ENCODE assay signal across 8 mouse cellular contexts in genomic region chr12:83689087-83689432, GRCm38 (mm10). TPM values are rescaled to one million over a fixed set of nuclear protein-coding genes. Genes with fewer than 3 reads are reported as not detected.
DNase-seq lines count a peak whose midpoint lies in the region; ATAC-seq lines count a peak whose summit lies in the region.

No protein-coding gene starts in this region.

- no peaks in the 10 kb centered on the region for H3K36me3 ChIP-seq in lung, embryonic 16.5 days (ENCODE audit: control insufficient read depth, insufficient read depth, low read length)
- H3K36me3 ChIP-seq in embryonic facial prominence, embryonic 13.5 days = peaks cover 7% of the 10 kb centered on the region; the same call in 1 of the 2 replicates
- no peaks in the 10 kb centered on the region for H3K36me3 ChIP-seq in intestine, embryonic 16.5 days (ENCODE audit: control insufficient read depth, insufficient read depth, low read length)
- peaks cover 8% of the 10 kb centered on the region for H3K36me3 ChIP-seq in neural tube, embryonic 12.5 days

- H3K4me1 ChIP-seq in lung, embryonic 16.5 days (replicated peaks; ENCODE audit: control insufficient read depth, insufficient read depth, low read length) = peaks cover 8% of the 10 kb centered on the region
- peaks cover 20% of the 10 kb centered on the region for H3K4me1 ChIP-seq in embryonic facial prominence, embryonic 13.5 days
- H3K4me1 ChIP-seq in intestine, embryonic 16.5 days (ENCODE audit: control insufficient read depth, insufficient read depth, low read length) = peaks cover 36% of the 10 kb centered on the region
- peaks cover 14% of the 10 kb centered on the region for H3K4me1 ChIP-seq in neural tube, embryonic 12.5 days

- DNase-seq in lung, postnatal 14 days = no peak
- DNase-seq in adrenal gland, adult (ENCODE audit: inconsistent age in 2 of 2, low spot score in 1 of 2) = no peak
- no peak for DNase-seq in right cerebral cortex, postnatal 14 days
- DNase-seq in layer of hippocampus, adult 9-10 months (ENCODE audit: low spot score) = no peak

- H3K4me3 ChIP-seq in lung, embryonic 16.5 days (ENCODE audit: low read length) = peak overlapping the region; percentile 96
- peak overlapping the region; percentile 91 for H3K4me3 ChIP-seq in embryonic facial prominence, embryonic 13.5 days
- peak overlapping the region; percentile 89 for H3K4me3 ChIP-seq in intestine, embryonic 16.5 days (ENCODE audit: low read length)
- H3K4me3 ChIP-seq in neural tube, embryonic 12.5 days = peak overlapping the region; percentile 90

- no peaks in the 10 kb centered on the region for H3K9me3 ChIP-seq in lung, embryonic 16.5 days (ENCODE audit: control insufficient read depth, low read length)
- no peaks in the 10 kb centered on the region for H3K9me3 ChIP-seq in embryonic facial prominence, embryonic 13.5 days
- H3K9me3 ChIP-seq in intestine, embryonic 16.5 days (ENCODE audit: control insufficient read depth, low read length) = no peaks in the 10 kb centered on the region
- H3K9me3 ChIP-seq in neural tube, embryonic 12.5 days = no peaks in the 10 kb centered on the region

- H3K4me2 ChIP-seq in lung, embryonic 16.5 days (ENCODE audit: low read depth, low read length) = peak overlapping the region; percentile 71
- H3K4me2 ChIP-seq in embryonic facial prominence, embryonic 13.5 days = peak overlapping the region; percentile 84
- peak overlapping the region; percentile 62 for H3K4me2 ChIP-seq in intestine, embryonic 16.5 days (ENCODE audit: low read depth, low read length)
- H3K4me2 ChIP-seq in neural tube, embryonic 12.5 days (replicated peaks) = peak overlapping the region; percentile 64

- peak overlapping the region; percentile 93 for H3K9ac ChIP-seq in lung, embryonic 16.5 days (ENCODE audit: low read length)
- H3K9ac ChIP-seq in embryonic facial prominence, embryonic 13.5 days = peak overlapping the region; percentile 91
- peak overlapping the region; percentile 93 for H3K9ac ChIP-seq in intestine, embryonic 16.5 days (ENCODE audit: low read depth, low read length)
- peak overlapping the region; percentile 89 for H3K9ac ChIP-seq in neural tube, embryonic 12.5 days

- no peaks in the 10 kb centered on the region for H3K27me3 ChIP-seq in lung, embryonic 16.5 days (ENCODE audit: control insufficient read depth, insufficient read depth, low read depth, low read length)
- H3K27me3 ChIP-seq in embryonic facial prominence, embryonic 13.5 days = no peaks in the 10 kb centered on the region
- H3K27me3 ChIP-seq in intestine, embryonic 16.5 days (replicated peaks; ENCODE audit: control insufficient read depth, insufficient read depth, low read length) = no peaks in the 10 kb centered on the region
- no peaks in the 10 kb centered on the region for H3K27me3 ChIP-seq in neural tube, embryonic 12.5 days (replicated peaks)

- 21% methylated on average over 6 of the region's 6 CpGs for WGBS in lung, embryonic 16.5 days
- 23% methylated on average over 6 of the region's 6 CpGs for WGBS in embryonic facial prominence, embryonic 13.5 days
- WGBS in intestine, embryonic 16.5 days = 19% methylated on average over 6 of the region's 6 CpGs
- WGBS in neural tube, embryonic 12.5 days = 34% methylated on average over 6 of the region's 6 CpGs

- no peak for ATAC-seq in lung, embryonic 16.5 days (ENCODE audit: low read depth)
- no peak for ATAC-seq in embryonic facial prominence, embryonic 13.5 days (ENCODE audit: insufficient number of reproducible peaks, insufficient read depth, low FRiP score, low TSS enrichment, low read depth)
- no peak for ATAC-seq in intestine, embryonic 16.5 days
- ATAC-seq in neural tube, embryonic 12.5 days (ENCODE audit: low FRiP score, low read depth) = no peak

- peak overlapping the region; percentile 93 for H3K27ac ChIP-seq in lung, embryonic 16.5 days (ENCODE audit: low read length)
- H3K27ac ChIP-seq in embryonic facial prominence, embryonic 13.5 days = peak overlapping the region; percentile 95
- peak overlapping the region; percentile 98 for H3K27ac ChIP-seq in intestine, embryonic 16.5 days (ENCODE audit: low read length)
- no peak overlapping the region for H3K27ac ChIP-seq in neural tube, embryonic 12.5 days

RNA-seq across cellular contexts. Expression of gene Psen1, which starts 1.1 kb away (rescaled TPM):
- polyA plus RNA-seq in lung, embryonic 16.5 days (2015; fragmentation: Nextera tagmentation; extraction: Ambion mirVana) = 54.3 and 56.6 TPM in 2 replicates
- 58.7 and 67.4 TPM in 2 replicates for polyA plus RNA-seq in embryonic facial prominence, embryonic 13.5 days (2015; fragmentation: Nextera tagmentation; extraction: Ambion mirVana)
- 98.6 and 107 TPM in 2 replicates for polyA plus RNA-seq in intestine, embryonic 16.5 days (2015; fragmentation: Nextera tagmentation; extraction: Ambion mirVana)
- 69.5 and 77.0 TPM in 2 replicates for polyA plus RNA-seq in neural tube, embryonic 12.5 days (2016; fragmentation: Nextera tagmentation; extraction: Ambion mirVana)

RNA-seq across cellular contexts. Expression of gene Rbm25, which starts 58.0 kb away (rescaled TPM):
- polyA plus RNA-seq in lung, embryonic 16.5 days (2015; fragmentation: Nextera tagmentation; extraction: Ambion mirVana) = 238 and 244 TPM in 2 replicates
- polyA plus RNA-seq in embryonic facial prominence, embryonic 13.5 days (2015; fragmentation: Nextera tagmentation; extraction: Ambion mirVana) = 315 and 335 TPM in 2 replicates
- 180 and 204 TPM in 2 replicates for polyA plus RNA-seq in intestine, embryonic 16.5 days (2015; fragmentation: Nextera tagmentation; extraction: Ambion mirVana)
- 264 and 272 TPM in 2 replicates for polyA plus RNA-seq in neural tube, embryonic 12.5 days (2016; fragmentation: Nextera tagmentation; extraction: Ambion mirVana)
